Mouse (Mus musculus) myocyte (in vitro differentiated cells): ENCODE results near the gene Ptpa. TPM values are rescaled to one million over a fixed set of nuclear protein-coding genes. Genes with fewer than 3 reads are reported as not detected.

ENCODE experiments used
- H3K27me3 ChIP-seq: one replicate; pipeline ENCODE4 v1.6.1; 2011; ENCODE audit not compliant: control insufficient read depth, insufficient read depth, insufficient read length
- H3K36me3 ChIP-seq: one replicate; pipeline ENCODE4 v1.6.1; 2011; ENCODE audit not compliant: control insufficient read depth, insufficient read depth
- H3K4me2 ChIP-seq: one replicate; pipeline ENCODE4 v1.6.1; 2011; ENCODE audit warnings: low read depth, control low read depth
- H3K4me3 ChIP-seq: one replicate; pipeline ENCODE4 v1.5.1; 2011; ENCODE audit warnings: mild to moderate bottlenecking, control low read depth, moderate library complexity
- H3K79me2 ChIP-seq: one replicate; pipeline ENCODE4 v1.6.1; 2011; ENCODE audit not compliant: control insufficient read depth, insufficient read depth
- H3ac ChIP-seq: one replicate; pipeline ENCODE4 v1.6.1; 2011; ENCODE audit not compliant: control insufficient read depth, insufficient read length
- CEBPB ChIP-seq: IDR thresholded peaks from 2 replicates; pipeline ENCODE4 v1.6.1; 2011; ENCODE audit warnings: mild to moderate bottlenecking, moderate library complexity; ENCODE audit not compliant: poor library complexity, insufficient read depth, severe bottlenecking
- E2F4 ChIP-seq: IDR thresholded peaks from one replicate; pipeline ENCODE4 v1.6.1; 2011; ENCODE audit warnings: mild to moderate bottlenecking, control low read depth, moderate library complexity; ENCODE audit not compliant: insufficient read depth
- MAX ChIP-seq: IDR thresholded peaks from one replicate; pipeline ENCODE4 v1.6.1; 2011; ENCODE audit warnings: low read depth, mild to moderate bottlenecking, control low read depth
- MYOD1 ChIP-seq, 3 experiments: IDR thresholded peaks; one replicate each; pipeline ENCODE4 v1.6.1; 2011; ENCODE audit warnings: control low read depth in 2 of 3, low read depth in 2 of 3, mild to moderate bottlenecking in 2 of 3, moderate library complexity in 1 of 3; ENCODE audit not compliant: insufficient read length in 2 of 3, control insufficient read depth in 1 of 3
- MYOG ChIP-seq, 3 experiments: IDR thresholded peaks; one replicate each; pipeline ENCODE4 v1.6.1; 2011; ENCODE audit warnings: control low read depth in 2 of 3, low read depth in 2 of 3, mild to moderate bottlenecking in 2 of 3; ENCODE audit not compliant: insufficient read length in 2 of 3, control insufficient read depth in 1 of 3, insufficient read depth in 1 of 3
- POLR2A ChIP-seq: IDR thresholded peaks from one replicate; pipeline ENCODE4 v1.6.1; 2011; ENCODE audit warnings: low read depth, mild to moderate bottlenecking, control low read depth, moderate library complexity; ENCODE audit not compliant: insufficient read length
- POLR2AphosphoS2 ChIP-seq: IDR thresholded peaks from one replicate; pipeline ENCODE4 v1.6.1; 2011; ENCODE audit warnings: low read depth, control low read depth; ENCODE audit not compliant: insufficient read length
- REST ChIP-seq: IDR thresholded peaks from one replicate; pipeline ENCODE4 v1.6.1; 2011; ENCODE audit warnings: mild to moderate bottlenecking, control low read depth, moderate library complexity; ENCODE audit not compliant: insufficient read depth, insufficient read length
- SRF ChIP-seq: IDR thresholded peaks from one replicate; pipeline ENCODE4 v1.6.1; 2011; ENCODE audit warnings: low read depth; ENCODE audit not compliant: control insufficient read depth, insufficient read length
- TCF12 ChIP-seq: IDR thresholded peaks from one replicate; pipeline ENCODE4 v1.6.1; 2011; ENCODE audit warnings: mild to moderate bottlenecking, control low read depth; ENCODE audit not compliant: poor library complexity, insufficient read depth, severe bottlenecking
- TCF3 ChIP-seq: IDR thresholded peaks from one replicate; pipeline ENCODE4 v1.6.1; 2011; ENCODE audit warnings: low read depth, control low read depth; ENCODE audit not compliant: insufficient read length
- USF1 ChIP-seq: IDR thresholded peaks from one replicate; pipeline ENCODE4 v1.6.1; 2011; ENCODE audit warnings: low read depth, mild to moderate bottlenecking, control low read depth, moderate library complexity
- polyA plus RNA-seq: library from polyadenylated mRNA; unstranded; fragments of >200 nt; fragmentation: generic; extraction: Trizol; gene quantifications from one replicate; pipeline ENCODE4 v1.2.1, GENCODE M21; 2012; ENCODE audit warnings: missing spikeins

Ptpa gene
- polyA plus RNA-seq, 1 experiment, result 151 TPM

GRCm38 (mm10) chr2:30418259-30418658 is 2.4 kb downstream of the Ptpa start:
- Histone ChIP-seq H3ac (no peak overlapping the region), H3K36me3 (no peaks in the 10 kb centered on the region), H3K4me3 (no peak overlapping the region), H3K4me2 (peak overlapping the region; percentile 94), H3K79me2 (peaks cover 68% of the 10 kb centered on the region), H3K27me3 (no peaks in the 10 kb centered on the region)
- TF ChIP-seq MYOG (IDR thresholded peaks at IDR 0.05; ENCODE audit: control insufficient read depth in 1 of 3, insufficient read depth in 1 of 3, insufficient read length in 2 of 3, low read depth in 2 of 3), result no peak
- no peak for TF ChIP-seq REST
- no peak for TF ChIP-seq POLR2A
- no peak for TF ChIP-seq TCF3

GRCm38 (mm10) chr2:30419112-30419511 is 3.3 kb downstream of the Ptpa start:
- H3K27me3 ChIP-seq, result no peaks in the 10 kb centered on the region
- TF ChIP-seq REST (no peak), MYOD1 (IDR thresholded peaks at IDR 0.05; ENCODE audit: control insufficient read depth in 1 of 3, insufficient read length in 2 of 3, low read depth in 2 of 3) (no peak), USF1 (no peak), MAX (no peak), TCF12 (no peak), E2F4 (no peak), POLR2AphosphoS2 (no peak), SRF (no peak), CEBPB (no peak), POLR2A (no peak), MYOG (IDR thresholded peaks at IDR 0.05; ENCODE audit: control insufficient read depth in 1 of 3, insufficient read depth in 1 of 3, insufficient read length in 2 of 3, low read depth in 2 of 3) (no peak), TCF3 (no peak)
- no peak overlapping the region for H3K4me3 ChIP-seq
- H3K79me2 ChIP-seq, result peaks cover 76% of the 10 kb centered on the region
- H3K36me3 ChIP-seq, result no peaks in the 10 kb centered on the region
- H3K4me2 ChIP-seq, result peak overlapping the region; percentile 94
- no peak overlapping the region for H3ac ChIP-seq

GRCm38 (mm10) chr2:30421432-30421831 is 5.6 kb downstream of the Ptpa start:
- no peaks in the 10 kb centered on the region for H3K36me3 ChIP-seq
- TF ChIP-seq POLR2AphosphoS2 (no peak), MYOD1 (IDR thresholded peaks at IDR 0.05; ENCODE audit: control insufficient read depth in 1 of 3, insufficient read length in 2 of 3, low read depth in 2 of 3) (no peak), SRF (no peak), REST (no peak), MYOG (IDR thresholded peaks at IDR 0.05; ENCODE audit: control insufficient read depth in 1 of 3, insufficient read depth in 1 of 3, insufficient read length in 2 of 3, low read depth in 2 of 3) (no peak)
- no peak overlapping the region for H3K4me2 ChIP-seq
- H3ac ChIP-seq, result no peak overlapping the region
- no peak overlapping the region for H3K4me3 ChIP-seq
- no peaks in the 10 kb centered on the region for H3K27me3 ChIP-seq
- H3K79me2 ChIP-seq, result peaks cover 86% of the 10 kb centered on the region

GRCm38 (mm10) chr2:30429156-30429555 is 13.3 kb downstream of the Ptpa start:
- no peak overlapping the region for H3K4me3 ChIP-seq
- H3K36me3 ChIP-seq, result peaks cover 30% of the 10 kb centered on the region
- peaks cover 11% of the 10 kb centered on the region for H3K79me2 ChIP-seq
- no peaks in the 10 kb centered on the region for H3K27me3 ChIP-seq
- H3K4me2 ChIP-seq, result no peak overlapping the region
- TF ChIP-seq TCF3 (no peak), MYOG (IDR thresholded peaks at IDR 0.05; ENCODE audit: control insufficient read depth in 1 of 3, insufficient read depth in 1 of 3, insufficient read length in 2 of 3, low read depth in 2 of 3) (peak in 2 of 3 experiments; percentile 57 to 73), POLR2A (no peak), CEBPB (peak; percentile 67; the same call in 1 of the 2 replicates), MYOD1 (IDR thresholded peaks at IDR 0.05; ENCODE audit: control insufficient read depth in 1 of 3, insufficient read length in 2 of 3, low read depth in 2 of 3) (peak in 2 of 3 experiments; percentile 32 to 55), SRF (no peak), TCF12 (peak; percentile 20)
- H3ac ChIP-seq, result no peak overlapping the region

- H3K36me3 ChIP-seq, result peaks cover 32% of the 10 kb centered on the region
- no peak overlapping the region for H3ac ChIP-seq
- no peaks in the 10 kb centered on the region for H3K79me2 ChIP-seq
- H3K4me3 ChIP-seq, result no peak overlapping the region
- no peak overlapping the region for H3K4me2 ChIP-seq
- TF ChIP-seq REST (no peak), MYOD1 (IDR thresholded peaks at IDR 0.05; ENCODE audit: control insufficient read depth in 1 of 3, insufficient read length in 2 of 3, low read depth in 2 of 3) (no peak), USF1 (no peak), TCF3 (no peak), POLR2A (no peak), TCF12 (no peak), MYOG (IDR thresholded peaks at IDR 0.05; ENCODE audit: control insufficient read depth in 1 of 3, insufficient read depth in 1 of 3, insufficient read length in 2 of 3, low read depth in 2 of 3) (no peak), CEBPB (no peak), POLR2AphosphoS2 (no peak), E2F4 (no peak), SRF (no peak), MAX (no peak)
- no peaks in the 10 kb centered on the region for H3K27me3 ChIP-seq
Observed at GRCm38 (mm10) chr2:30435326-30436155, 19.7 kb downstream of the Ptpa start.
